Mouse (Mus musculus): ENCODE measurements around the gene Ncam1. TPM values are rescaled to one million over a fixed set of nuclear protein-coding genes. Genes with fewer than 3 reads are reported as not detected.
A peak's percentile ranks its signal among the peaks of the same experiment; 100 is the strongest.

Ncam1 gene
- polyA plus RNA-seq, 1 experiment: 0.50 TPM

- Histone ChIP-seq H3K27ac (ENCODE audit: insufficient read depth, low read depth, low read length) (no peak overlapping the region), H3K4me3 (ENCODE audit: insufficient read depth, low read length) (no peak overlapping the region), H3K4me1 (ENCODE audit: control insufficient read depth, insufficient read depth, low read length) (no peaks in the 10 kb centered on the region)
- TF ChIP-seq CTCF (IDR thresholded peaks at IDR 0.05; ENCODE audit: low read depth, low read length): no peak
Observed at GRCm38 (mm10) chr9:49529366-49529959, 269.3 kb downstream of the Ncam1 start.

- no peak overlapping the region for H3K27ac ChIP-seq (ENCODE audit: insufficient read depth, low read depth, low read length)
- H3K4me1 ChIP-seq (ENCODE audit: control insufficient read depth, insufficient read depth, low read length): no peaks in the 10 kb centered on the region
- TF ChIP-seq POLR2A (IDR thresholded peaks at IDR 0.05; ENCODE audit: borderline replicate concordance, low read depth, low read length) (no peak), CTCF (IDR thresholded peaks at IDR 0.05; ENCODE audit: low read depth, low read length) (peak; percentile 6; the same call in 1 of the 2 replicates)
- H3K4me3 ChIP-seq (ENCODE audit: insufficient read depth, low read length): no peak overlapping the region
Observed at GRCm38 (mm10) chr9:49528943-49529342, 269.8 kb downstream of the Ncam1 start.

- no peak for TF ChIP-seq CTCF (IDR thresholded peaks at IDR 0.05; ENCODE audit: low read depth, low read length)
- no peak for TF ChIP-seq POLR2A (IDR thresholded peaks at IDR 0.05; ENCODE audit: borderline replicate concordance, low read depth, low read length)
- H3K27ac ChIP-seq (ENCODE audit: insufficient read depth, low read depth, low read length): no peak overlapping the region
- H3K4me3 ChIP-seq (ENCODE audit: insufficient read depth, low read length): no peak overlapping the region
- no peaks in the 10 kb centered on the region for H3K4me1 ChIP-seq (ENCODE audit: control insufficient read depth, insufficient read depth, low read length)
Observed at GRCm38 (mm10) chr9:49528026-49528425, 270.7 kb downstream of the Ncam1 start.

- TF ChIP-seq POLR2A (IDR thresholded peaks at IDR 0.05; ENCODE audit: borderline replicate concordance, low read depth, low read length): no peak
- TF ChIP-seq CTCF (IDR thresholded peaks at IDR 0.05; ENCODE audit: low read depth, low read length): no peak
- Histone ChIP-seq H3K4me1 (ENCODE audit: control insufficient read depth, insufficient read depth, low read length) (no peaks in the 10 kb centered on the region), H3K27ac (ENCODE audit: insufficient read depth, low read depth, low read length) (no peak overlapping the region), H3K4me3 (ENCODE audit: insufficient read depth, low read length) (no peak overlapping the region)
Observed at GRCm38 (mm10) chr9:49527340-49527739, 271.4 kb downstream of the Ncam1 start.

- Histone ChIP-seq H3K27ac (ENCODE audit: insufficient read depth, low read depth, low read length) (no peak overlapping the region), H3K4me1 (ENCODE audit: control insufficient read depth, insufficient read depth, low read length) (no peaks in the 10 kb centered on the region), H3K4me3 (ENCODE audit: insufficient read depth, low read length) (no peak overlapping the region)
- TF ChIP-seq POLR2A (IDR thresholded peaks at IDR 0.05; ENCODE audit: borderline replicate concordance, low read depth, low read length) (no peak), CTCF (IDR thresholded peaks at IDR 0.05; ENCODE audit: low read depth, low read length) (no peak)
Observed at GRCm38 (mm10) chr9:49524721-49525120, 274.0 kb downstream of the Ncam1 start.

GRCm38 (mm10) chr9:49523881-49524280, 274.8 kb downstream of the Ncam1 start:
- no peak overlapping the region for H3K4me3 ChIP-seq (ENCODE audit: insufficient read depth, low read length)
- no peak for TF ChIP-seq CTCF (IDR thresholded peaks at IDR 0.05; ENCODE audit: low read depth, low read length)
- TF ChIP-seq POLR2A (IDR thresholded peaks at IDR 0.05; ENCODE audit: borderline replicate concordance, low read depth, low read length): no peak
- H3K27ac ChIP-seq (ENCODE audit: insufficient read depth, low read depth, low read length): no peak overlapping the region
- H3K4me1 ChIP-seq (ENCODE audit: control insufficient read depth, insufficient read depth, low read length): no peaks in the 10 kb centered on the region

GRCm38 (mm10) chr9:49514306-49514705, 284.4 kb downstream of the Ncam1 start:
- H3K4me3 ChIP-seq (ENCODE audit: insufficient read depth, low read length): no peak overlapping the region
- H3K4me1 ChIP-seq (ENCODE audit: control insufficient read depth, insufficient read depth, low read length): no peaks in the 10 kb centered on the region
- TF ChIP-seq POLR2A (IDR thresholded peaks at IDR 0.05; ENCODE audit: borderline replicate concordance, low read depth, low read length): no peak
- no peak for TF ChIP-seq CTCF (IDR thresholded peaks at IDR 0.05; ENCODE audit: low read depth, low read length)
- H3K27ac ChIP-seq (ENCODE audit: insufficient read depth, low read depth, low read length): no peak overlapping the region

GRCm38 (mm10) chr9:49510666-49511065, 288.1 kb downstream of the Ncam1 start:
- H3K4me3 ChIP-seq (ENCODE audit: insufficient read depth, low read length): no peak overlapping the region
- H3K4me1 ChIP-seq (ENCODE audit: control insufficient read depth, insufficient read depth, low read length): no peaks in the 10 kb centered on the region
- TF ChIP-seq POLR2A (IDR thresholded peaks at IDR 0.05; ENCODE audit: borderline replicate concordance, low read depth, low read length) (no peak), CTCF (IDR thresholded peaks at IDR 0.05; ENCODE audit: low read depth, low read length) (no peak)
- H3K27ac ChIP-seq (ENCODE audit: insufficient read depth, low read depth, low read length): no peak overlapping the region

- H3K4me3 ChIP-seq (ENCODE audit: insufficient read depth, low read length): no peak overlapping the region
- no peak for TF ChIP-seq CTCF (IDR thresholded peaks at IDR 0.05; ENCODE audit: low read depth, low read length)
- TF ChIP-seq POLR2A (IDR thresholded peaks at IDR 0.05; ENCODE audit: borderline replicate concordance, low read depth, low read length): no peak
- no peak overlapping the region for H3K27ac ChIP-seq (ENCODE audit: insufficient read depth, low read depth, low read length)
- no peaks in the 10 kb centered on the region for H3K4me1 ChIP-seq (ENCODE audit: control insufficient read depth, insufficient read depth, low read length)
Observed at GRCm38 (mm10) chr9:49509628-49510027, 289.1 kb downstream of the Ncam1 start.

GRCm38 (mm10) chr9:49509094-49509493, 289.6 kb downstream of the Ncam1 start:
- no peaks in the 10 kb centered on the region for H3K4me1 ChIP-seq (ENCODE audit: control insufficient read depth, insufficient read depth, low read length)
- H3K27ac ChIP-seq (ENCODE audit: insufficient read depth, low read depth, low read length): no peak overlapping the region
- H3K4me3 ChIP-seq (ENCODE audit: insufficient read depth, low read length): no peak overlapping the region
- no peak for TF ChIP-seq POLR2A (IDR thresholded peaks at IDR 0.05; ENCODE audit: borderline replicate concordance, low read depth, low read length)
- no peak for TF ChIP-seq CTCF (IDR thresholded peaks at IDR 0.05; ENCODE audit: low read depth, low read length)

All from bone marrow macrophage, adult 2 months (primary cell).